Mouse (Mus musculus): ENCODE data around the gene Dse.

DNA sequence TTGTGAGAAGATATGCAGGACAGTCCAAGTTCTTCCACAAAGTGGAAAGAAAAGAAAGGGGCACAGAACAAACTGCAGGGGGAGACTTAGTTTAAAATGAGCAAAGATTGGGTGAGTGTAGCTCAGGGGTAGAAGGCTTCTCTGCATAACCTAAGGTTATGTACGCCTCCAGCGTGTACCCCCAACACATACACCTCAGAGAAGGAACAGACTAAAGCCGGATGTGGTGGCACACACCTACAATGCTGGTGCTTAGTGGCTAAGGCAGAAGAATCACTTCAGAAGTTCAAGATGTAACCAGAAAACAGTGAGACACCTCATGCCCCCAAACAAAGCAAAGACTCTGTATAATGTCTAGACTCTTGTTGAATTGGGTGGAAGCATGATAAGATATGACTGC is 36.3 kb downstream of the Dse start:
- TF ChIP-seq POLR2A (IDR thresholded peaks at IDR 0.05; ENCODE audit: borderline replicate concordance, extremely low read depth, low read depth, low read length) (no peak), CTCF (IDR thresholded peaks at IDR 0.05; ENCODE audit: insufficient read depth, low read length) (no peak)

Data from lung, adult 2 months (tissue).